Mouse (Mus musculus): ENCODE data around the gene Cinp. TPM values are rescaled to one million over a fixed set of nuclear protein-coding genes. Genes with fewer than 3 reads are reported as not detected.
A peak's percentile ranks its signal among the peaks of the same experiment; 100 is the strongest.

Gene Cinp
- polyA plus RNA-seq (2015; fragmentation: Nextera tagmentation; extraction: Ambion mirVana) = 66.0 and 66.9 TPM in 2 replicates

GRCm38 (mm10) chr12:110889036-110890020, at the start of gene Cinp, which contains the start of gene Tecpr2:
Gene Cinp, minus strand, starts transcription at chr12:110889145.
Gene Tecpr2, plus strand, starts transcription at chr12:110889264.
- H3K4me3 ChIP-seq = peak within 1 kb of the TSS; percentile 85
- H3K9me3 ChIP-seq = no peaks in the 10 kb centered on the region
- peak within 1 kb of the TSS; percentile 98 for H3K4me2 ChIP-seq
- H3K27me3 ChIP-seq = no peaks in the 10 kb centered on the region
- no peaks in the 10 kb centered on the region for H3K36me3 ChIP-seq
- H3K4me1 ChIP-seq (replicated peaks) = peaks cover 22% of the 10 kb centered on the region
- H3K9ac ChIP-seq = peak within 1 kb of the TSS; percentile 92
- under 1% methylated on average over 73 of the region's 74 CpGs for WGBS
- H3K27ac ChIP-seq (replicated peaks) = peak within 1 kb of the TSS; percentile 95
- peak; percentile 99 for ATAC-seq (ENCODE audit: low read depth)

- ATAC-seq (ENCODE audit: low read depth) = no peak
- H3K27me3 ChIP-seq = no peaks in the 10 kb centered on the region
- 91% methylated on average over 5 of the region's 5 CpGs for WGBS
- H3K9me3 ChIP-seq = no peaks in the 10 kb centered on the region
- no peaks in the 10 kb centered on the region for H3K4me1 ChIP-seq (replicated peaks)
- H3K27ac ChIP-seq (replicated peaks) = no peak overlapping the region
- H3K4me2 ChIP-seq = no peak overlapping the region
- H3K36me3 ChIP-seq = peaks cover 52% of the 10 kb centered on the region
- no peak overlapping the region for H3K4me3 ChIP-seq
- H3K9ac ChIP-seq = no peak overlapping the region
These were observed 48.6 kb upstream of the Cinp start for GRCm38 (mm10) chr12:110937496-110937895.

GRCm38 (mm10) chr12:110935983-110936620, 47.2 kb upstream of the Cinp start:
- no peak overlapping the region for H3K9ac ChIP-seq
- no peaks in the 10 kb centered on the region for H3K9me3 ChIP-seq
- no peaks in the 10 kb centered on the region for H3K27me3 ChIP-seq
- H3K4me1 ChIP-seq (replicated peaks) = no peaks in the 10 kb centered on the region
- peak; percentile 84 for ATAC-seq (ENCODE audit: low read depth)
- peaks cover 61% of the 10 kb centered on the region for H3K36me3 ChIP-seq
- H3K27ac ChIP-seq (replicated peaks) = no peak overlapping the region
- WGBS = 63% methylated on average over 9 of the region's 9 CpGs
- H3K4me3 ChIP-seq = no peak overlapping the region
- no peak overlapping the region for H3K4me2 ChIP-seq

- H3K9me3 ChIP-seq = no peaks in the 10 kb centered on the region
- no peak overlapping the region for H3K4me2 ChIP-seq
- H3K27ac ChIP-seq (replicated peaks) = no peak overlapping the region
- H3K4me1 ChIP-seq (replicated peaks) = no peaks in the 10 kb centered on the region
- peaks cover 65% of the 10 kb centered on the region for H3K36me3 ChIP-seq
- no peaks in the 10 kb centered on the region for H3K27me3 ChIP-seq
- no peak overlapping the region for H3K4me3 ChIP-seq
- WGBS = 80% methylated on average over 5 of the region's 5 CpGs
- ATAC-seq (ENCODE audit: low read depth) = no peak
- H3K9ac ChIP-seq = no peak overlapping the region
These were observed 43.9 kb upstream of the Cinp start for GRCm38 (mm10) chr12:110932820-110933219.

- Histone ChIP-seq H3K4me1 (replicated peaks) (no peaks in the 10 kb centered on the region), H3K4me2 (no peak overlapping the region), H3K9ac (no peak overlapping the region), H3K36me3 (peaks cover 42% of the 10 kb centered on the region), H3K4me3 (no peak overlapping the region), H3K27ac (replicated peaks) (no peak overlapping the region), H3K9me3 (no peaks in the 10 kb centered on the region), H3K27me3 (no peaks in the 10 kb centered on the region)
- WGBS = 90% methylated on average over 5 of the region's 5 CpGs
- ATAC-seq (ENCODE audit: low read depth) = no peak
These were observed 32.6 kb upstream of the Cinp start for GRCm38 (mm10) chr12:110921572-110921971.

- WGBS = 96% methylated on average over 4 of the region's 4 CpGs
- H3K9ac ChIP-seq = no peak overlapping the region
- H3K36me3 ChIP-seq = peaks cover 48% of the 10 kb centered on the region
- no peak overlapping the region for H3K27ac ChIP-seq (replicated peaks)
- no peak overlapping the region for H3K4me3 ChIP-seq
- no peaks in the 10 kb centered on the region for H3K27me3 ChIP-seq
- no peaks in the 10 kb centered on the region for H3K4me1 ChIP-seq (replicated peaks)
- ATAC-seq (ENCODE audit: low read depth) = no peak
- H3K9me3 ChIP-seq = no peaks in the 10 kb centered on the region
- no peak overlapping the region for H3K4me2 ChIP-seq
These were observed 31.3 kb upstream of the Cinp start for GRCm38 (mm10) chr12:110920254-110920653.

- Histone ChIP-seq H3K36me3 (peaks cover 40% of the 10 kb centered on the region), H3K9ac (no peak overlapping the region), H3K4me3 (no peak overlapping the region), H3K4me2 (no peak overlapping the region), H3K4me1 (replicated peaks) (no peaks in the 10 kb centered on the region), H3K27ac (replicated peaks) (no peak overlapping the region), H3K27me3 (no peaks in the 10 kb centered on the region), H3K9me3 (no peaks in the 10 kb centered on the region)
- WGBS = 91% methylated on average over 9 of the region's 9 CpGs
- no peak for ATAC-seq (ENCODE audit: low read depth)
These were observed 26.8 kb upstream of the Cinp start for GRCm38 (mm10) chr12:110915761-110916160.

GRCm38 (mm10) chr12:110909962-110910361, 21.0 kb upstream of the Cinp start:
- Histone ChIP-seq H3K27me3 (no peaks in the 10 kb centered on the region), H3K4me2 (no peak overlapping the region), H3K4me3 (no peak overlapping the region), H3K4me1 (replicated peaks) (no peaks in the 10 kb centered on the region), H3K36me3 (peaks cover 4% of the 10 kb centered on the region), H3K9me3 (no peaks in the 10 kb centered on the region), H3K9ac (no peak overlapping the region), H3K27ac (replicated peaks) (no peak overlapping the region)
- WGBS = 96% methylated on average over 2 of the region's 2 CpGs
- no peak for ATAC-seq (ENCODE audit: low read depth)

GRCm38 (mm10) chr12:110907845-110908244, 18.9 kb upstream of the Cinp start:
- H3K9ac ChIP-seq = no peak overlapping the region
- no peaks in the 10 kb centered on the region for H3K27me3 ChIP-seq
- H3K36me3 ChIP-seq = no peaks in the 10 kb centered on the region
- H3K4me1 ChIP-seq (replicated peaks) = no peaks in the 10 kb centered on the region
- WGBS = 76% methylated on average over 3 of the region's 3 CpGs
- H3K27ac ChIP-seq (replicated peaks) = no peak overlapping the region
- no peak for ATAC-seq (ENCODE audit: low read depth)
- no peak overlapping the region for H3K4me2 ChIP-seq
- no peaks in the 10 kb centered on the region for H3K9me3 ChIP-seq
- no peak overlapping the region for H3K4me3 ChIP-seq

GRCm38 (mm10) chr12:110903536-110903935, 14.6 kb upstream of the Cinp start:
- H3K36me3 ChIP-seq = no peaks in the 10 kb centered on the region
- H3K4me2 ChIP-seq = no peak overlapping the region
- no peaks in the 10 kb centered on the region for H3K27me3 ChIP-seq
- no peak overlapping the region for H3K9ac ChIP-seq
- WGBS = 97% methylated on average over 2 of the region's 2 CpGs
- H3K9me3 ChIP-seq = no peaks in the 10 kb centered on the region
- no peak for ATAC-seq (ENCODE audit: low read depth)
- no peak overlapping the region for H3K4me3 ChIP-seq
- H3K4me1 ChIP-seq (replicated peaks) = no peaks in the 10 kb centered on the region
- no peak overlapping the region for H3K27ac ChIP-seq (replicated peaks)

GRCm38 (mm10) chr12:110902106-110902505, 13.2 kb upstream of the Cinp start:
- Histone ChIP-seq H3K9ac (no peak overlapping the region), H3K36me3 (no peaks in the 10 kb centered on the region), H3K4me1 (replicated peaks) (no peaks in the 10 kb centered on the region), H3K27ac (replicated peaks) (no peak overlapping the region), H3K9me3 (no peaks in the 10 kb centered on the region), H3K4me3 (no peak overlapping the region), H3K27me3 (no peaks in the 10 kb centered on the region), H3K4me2 (no peak overlapping the region)
- WGBS = 78% methylated on average over 4 of the region's 4 CpGs
- no peak for ATAC-seq (ENCODE audit: low read depth)

- H3K27ac ChIP-seq (replicated peaks) = no peak overlapping the region
- H3K9me3 ChIP-seq = no peaks in the 10 kb centered on the region
- peaks cover 22% of the 10 kb centered on the region for H3K4me1 ChIP-seq (replicated peaks)
- peaks cover 4% of the 10 kb centered on the region; the same call in 1 of the 2 replicates for H3K36me3 ChIP-seq
- no peak for ATAC-seq (ENCODE audit: low read depth)
- no peak overlapping the region for H3K9ac ChIP-seq
- no peak overlapping the region for H3K4me3 ChIP-seq
- no peak overlapping the region for H3K4me2 ChIP-seq
- no peaks in the 10 kb centered on the region for H3K27me3 ChIP-seq
- 96% methylated on average over 1 of the region's 1 CpGs for WGBS
These were observed 2.9 kb upstream of the Cinp start for GRCm38 (mm10) chr12:110891887-110892286.

Measured in neural tube, embryonic 13.5 days (tissue).